Mouse (Mus musculus): ENCODE measurements around the gene Pltp. TPM values are rescaled to one million over a fixed set of nuclear protein-coding genes. Genes with fewer than 3 reads are reported as not detected.

Gene Pltp
- polyA plus RNA-seq, 1 experiment from 2014 or later = 40.0 TPM

DNA sequence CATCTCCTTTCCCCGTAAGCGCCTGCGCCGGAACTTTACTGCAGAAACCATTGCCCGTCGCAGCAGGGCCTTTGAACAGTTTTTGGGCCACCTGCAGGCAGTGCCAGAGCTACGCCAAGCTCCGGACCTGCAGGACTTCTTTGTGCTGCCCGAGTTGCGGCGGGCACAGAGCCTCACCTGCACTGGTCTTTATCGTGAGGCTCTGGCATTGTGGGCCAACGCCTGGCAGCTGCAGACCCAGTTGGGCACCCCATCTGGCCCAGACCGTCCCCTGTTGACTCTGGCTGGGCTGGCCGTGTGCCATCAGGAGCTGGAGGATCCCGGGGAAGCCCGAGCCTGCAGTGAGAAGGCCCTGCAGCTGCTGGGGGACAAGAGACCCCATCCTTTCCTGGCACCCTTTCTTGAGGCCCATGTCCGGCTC is 65.7 kb downstream of the Pltp start:
- Histone ChIP-seq H3K27ac (no peak overlapping the region), H3K4me1 (peaks cover 15% of the 10 kb centered on the region), H3K36me3 (replicated peaks) (peaks cover 78% of the 10 kb centered on the region), H3K27me3 (ENCODE audit: poor library complexity, severe bottlenecking) (peaks cover 3% of the 10 kb centered on the region), H3K4me3 (no peak overlapping the region), H3K9me3 (no peaks in the 10 kb centered on the region)
- 91% methylated on average over 18 of the region's 18 CpGs for WGBS
- DNase-seq (ENCODE audit: extremely low spot score, low spot score) = no peak

DNA sequence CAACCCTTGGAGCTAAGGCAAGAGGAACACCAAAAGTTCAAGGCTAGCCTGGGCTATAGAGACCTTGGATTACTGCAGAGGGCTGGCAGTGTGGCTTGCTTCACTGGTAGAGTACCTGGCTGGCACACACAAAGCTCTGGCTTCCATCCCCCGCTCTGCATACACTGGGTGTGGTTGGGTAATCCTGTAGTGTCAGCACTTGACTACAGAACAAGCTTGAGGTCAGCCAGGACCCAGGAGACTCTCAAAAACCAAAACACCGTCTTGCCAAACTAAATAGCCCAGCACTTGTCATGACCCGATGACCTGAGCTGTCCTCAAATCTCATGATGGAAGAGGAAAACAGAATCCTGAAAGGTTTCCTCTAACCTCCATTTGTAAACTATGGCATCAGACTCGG is 67.1 kb downstream of the Pltp start:
- peaks cover 64% of the 10 kb centered on the region for H3K36me3 ChIP-seq (replicated peaks)
- no peak for DNase-seq (ENCODE audit: extremely low spot score, low spot score)
- H3K27ac ChIP-seq = no peak overlapping the region
- WGBS = 91% methylated on average over 4 of the region's 4 CpGs
- H3K4me3 ChIP-seq = no peak overlapping the region
- peaks cover 29% of the 10 kb centered on the region for H3K4me1 ChIP-seq
- H3K9me3 ChIP-seq = no peaks in the 10 kb centered on the region
- peaks cover 14% of the 10 kb centered on the region for H3K27me3 ChIP-seq (ENCODE audit: poor library complexity, severe bottlenecking)

Other genes starting within 250 kb of the Pltp start
- not detected in 2 replicates for gene Wfdc6b, start 244.2 kb downstream of the Pltp start, polyA plus RNA-seq (2016; fragmentation: Nextera tagmentation; extraction: Ambion mirVana)
- gene Wfdc8, start 244.1 kb downstream of the Pltp start, polyA plus RNA-seq (2016; fragmentation: Nextera tagmentation; extraction: Ambion mirVana) = not detected in 2 replicates
- not detected in 2 replicates for gene Wfdc16, start 218.9 kb downstream of the Pltp start, polyA plus RNA-seq (2016; fragmentation: Nextera tagmentation; extraction: Ambion mirVana)
- not detected in 2 replicates for gene Wfdc10, start 201.7 kb downstream of the Pltp start, polyA plus RNA-seq (2016; fragmentation: Nextera tagmentation; extraction: Ambion mirVana)
- gene Wfdc9, start 201.1 kb downstream of the Pltp start, polyA plus RNA-seq (2016; fragmentation: Nextera tagmentation; extraction: Ambion mirVana) = not detected in 2 replicates
- gene Wfdc11, start 183.6 kb downstream of the Pltp start, polyA plus RNA-seq (2016; fragmentation: Nextera tagmentation; extraction: Ambion mirVana) = not detected in 2 replicates
- not detected in 2 replicates for gene Wfdc13, start 172.6 kb downstream of the Pltp start, polyA plus RNA-seq (2016; fragmentation: Nextera tagmentation; extraction: Ambion mirVana)
- not detected in 2 replicates for gene Spint4, start 159.2 kb downstream of the Pltp start, polyA plus RNA-seq (2016; fragmentation: Nextera tagmentation; extraction: Ambion mirVana)
- gene Spint5, start 142.4 kb downstream of the Pltp start, polyA plus RNA-seq (2016; fragmentation: Nextera tagmentation; extraction: Ambion mirVana) = not detected in 2 replicates
- gene Wfdc3, start 111.8 kb downstream of the Pltp start, polyA plus RNA-seq (2016; fragmentation: Nextera tagmentation; extraction: Ambion mirVana) = 0.61 and 1.0 TPM in 2 replicates
- gene Dnttip1, start 111.7 kb downstream of the Pltp start, polyA plus RNA-seq (2016; fragmentation: Nextera tagmentation; extraction: Ambion mirVana) = 80.6 and 81.1 TPM in 2 replicates
- gene Ube2c, start 87.8 kb downstream of the Pltp start, polyA plus RNA-seq (2016; fragmentation: Nextera tagmentation; extraction: Ambion mirVana) = 638 and 648 TPM in 2 replicates
- not detected in 2 replicates for gene Tnnc2, start 77.7 kb downstream of the Pltp start, polyA plus RNA-seq (2016; fragmentation: Nextera tagmentation; extraction: Ambion mirVana)
- gene Snx21, start 71.9 kb downstream of the Pltp start, polyA plus RNA-seq (2016; fragmentation: Nextera tagmentation; extraction: Ambion mirVana) = 10.4 and 11.0 TPM in 2 replicates
- 15.3 and 16.3 TPM in 2 replicates for gene Acot8, start 52.8 kb downstream of the Pltp start, polyA plus RNA-seq (2016; fragmentation: Nextera tagmentation; extraction: Ambion mirVana)
- gene Zswim3, start 52.6 kb downstream of the Pltp start, polyA plus RNA-seq (2016; fragmentation: Nextera tagmentation; extraction: Ambion mirVana) = 8.6 and 9.2 TPM in 2 replicates
- 25.5 and 25.9 TPM in 2 replicates for gene Zswim1, start 35.0 kb downstream of the Pltp start, polyA plus RNA-seq (2016; fragmentation: Nextera tagmentation; extraction: Ambion mirVana)
- 0.19 TPM in 1 of 2 replicates, not detected in the other for gene Spata25, start 29.2 kb downstream of the Pltp start, polyA plus RNA-seq (2016; fragmentation: Nextera tagmentation; extraction: Ambion mirVana)
- 77.8 and 80.4 TPM in 2 replicates for gene Ctsa, start 24.8 kb downstream of the Pltp start, polyA plus RNA-seq (2016; fragmentation: Nextera tagmentation; extraction: Ambion mirVana)
- 3.9 and 4.5 TPM in 2 replicates for gene Neurl2, start 24.3 kb downstream of the Pltp start, polyA plus RNA-seq (2016; fragmentation: Nextera tagmentation; extraction: Ambion mirVana)
- 78.3 and 84.6 TPM in 2 replicates for gene Pcif1, start 21.6 kb upstream of the Pltp start, polyA plus RNA-seq (2016; fragmentation: Nextera tagmentation; extraction: Ambion mirVana)
- gene Zfp335, start 54.0 kb upstream of the Pltp start, polyA plus RNA-seq (2016; fragmentation: Nextera tagmentation; extraction: Ambion mirVana) = 16.0 and 16.6 TPM in 2 replicates
- 0.45 TPM in 1 of 2 replicates, not detected in the other for gene Mmp9, start 83.1 kb upstream of the Pltp start, polyA plus RNA-seq (2016; fragmentation: Nextera tagmentation; extraction: Ambion mirVana)
- 0.92 and 0.93 TPM in 2 replicates for gene Slc12a5, start 103.1 kb upstream of the Pltp start, polyA plus RNA-seq (2016; fragmentation: Nextera tagmentation; extraction: Ambion mirVana)
- gene Ncoa5, start 177.2 kb upstream of the Pltp start, polyA plus RNA-seq (2016; fragmentation: Nextera tagmentation; extraction: Ambion mirVana) = 101 and 103 TPM in 2 replicates
- 4.4 and 5.6 TPM in 2 replicates for gene Cd40, start 197.9 kb upstream of the Pltp start, polyA plus RNA-seq (2016; fragmentation: Nextera tagmentation; extraction: Ambion mirVana)
- gene 1700025C18Rik, start 233.0 kb upstream of the Pltp start, polyA plus RNA-seq (2016; fragmentation: Nextera tagmentation; extraction: Ambion mirVana) = not detected in 2 replicates